Mouse (Mus musculus): ENCODE measurements around the gene Fam185a.

DNA sequence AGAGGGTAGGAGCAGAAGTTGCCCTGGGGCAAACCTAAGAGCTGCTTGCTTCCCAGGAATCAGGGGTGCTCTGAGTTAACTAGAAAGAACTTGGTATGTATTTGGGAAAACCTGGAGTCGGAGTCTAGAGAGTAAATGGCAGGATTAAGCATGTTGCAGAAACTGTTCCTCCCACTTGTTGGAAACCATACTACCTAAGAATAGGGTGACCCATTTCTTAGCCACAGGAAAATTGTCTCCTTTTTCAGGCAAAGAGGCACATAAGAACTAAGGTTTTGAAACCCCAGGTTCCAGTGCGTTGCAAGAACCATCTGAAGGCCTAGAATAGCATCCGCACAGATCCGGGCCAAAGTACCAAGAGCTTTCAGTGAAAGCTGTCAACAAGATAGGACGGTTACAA is 53.7 kb downstream of the Fam185a start:
- TF ChIP-seq CTCF (IDR thresholded peaks at IDR 0.05; ENCODE audit: low read depth), result no peak
- TF ChIP-seq EP300 (optimal IDR thresholded peaks at IDR 0.05), result no peak

All from stomach, postnatal 0 days (tissue).